Mouse (Mus musculus) CD4-positive, CD25-positive, alpha-beta regulatory T cell, adult 2 months (primary cell): ENCODE results near the gene Atg4b.
"Not testable (repeated sequence)": the region's sequence is repeated elsewhere in the genome, so short reads cannot be mapped to it uniquely, and the experiment has no call there.

Source experiments
- DNase-seq: peaks from one replicate; pipeline ENCODE4 v3.0.0-alpha.2; 2012; ENCODE audit warnings: low read depth, low spot score

The Atg4b gene

GRCm38 (mm10) chr1:93755618-93756017, 4.3 kb downstream of the Atg4b start:
- DNase-seq, result no peak

GRCm38 (mm10) chr1:93756154-93756553, 4.9 kb downstream of the Atg4b start:
- no peak for DNase-seq

GRCm38 (mm10) chr1:93760076-93760475, 8.8 kb downstream of the Atg4b start:
- no peak for DNase-seq

GRCm38 (mm10) chr1:93763531-93763930, 12.2 kb downstream of the Atg4b start:
- not testable (repeated sequence) for DNase-seq

- DNase-seq, result no peak
Measured at GRCm38 (mm10) chr1:93764871-93765591, 13.7 kb downstream of the Atg4b start.

- DNase-seq, result no peak
Measured at GRCm38 (mm10) chr1:93767600-93767999, 16.3 kb downstream of the Atg4b start.

- DNase-seq, result no peak
Measured at GRCm38 (mm10) chr1:93769901-93770300, 18.6 kb downstream of the Atg4b start.

- DNase-seq, result no peak
Measured at GRCm38 (mm10) chr1:93776686-93777085, 25.4 kb downstream of the Atg4b start.

GRCm38 (mm10) chr1:93786912-93787311, 35.6 kb downstream of the Atg4b start:
- no peak for DNase-seq

GRCm38 (mm10) chr1:93794526-93794925, 43.2 kb downstream of the Atg4b start:
- DNase-seq, result no peak

GRCm38 (mm10) chr1:93795886-93796285, 44.6 kb downstream of the Atg4b start:
- DNase-seq, result no peak

GRCm38 (mm10) chr1:93800670-93801503, 49.6 kb downstream of the Atg4b start:
- DNase-seq, result peak; percentile 7

- peak; percentile 97 for DNase-seq
Measured at GRCm38 (mm10) chr1:93801741-93802238, 50.5 kb downstream of the Atg4b start, which contains the start of gene Dtymk. Gene Dtymk (minus strand): TSS chr1:93801934.

GRCm38 (mm10) chr1:93802771-93803170, 51.5 kb downstream of the Atg4b start:
- DNase-seq, result peak; percentile 19

GRCm38 (mm10) chr1:93803556-93804507, 52.5 kb downstream of the Atg4b start, which contains the start of gene Ing5:
Gene Ing5 (plus strand): TSS chr1:93803965.
- DNase-seq, result peak; percentile 100

GRCm38 (mm10) chr1:93804818-93805217, 53.5 kb downstream of the Atg4b start:
- no peak for DNase-seq

- DNase-seq, result peak; percentile 17
Measured at GRCm38 (mm10) chr1:93805221-93805951, 54.1 kb downstream of the Atg4b start.

GRCm38 (mm10) chr1:93808871-93809270, 57.6 kb downstream of the Atg4b start:
- DNase-seq, result no peak

GRCm38 (mm10) chr1:93810011-93810410, 58.7 kb downstream of the Atg4b start:
- no peak for DNase-seq

GRCm38 (mm10) chr1:93811495-93812039, 60.3 kb downstream of the Atg4b start:
- DNase-seq, result no peak
